Mouse (Mus musculus) brown adipose tissue, adult 24 weeks (tissue): ENCODE measurements around the gene Bach1. TPM values are rescaled to one million over a fixed set of nuclear protein-coding genes. Genes with fewer than 3 reads are reported as not detected.

ENCODE experiments used
- H3K27ac ChIP-seq: fragments of 200-500 bp; replicated peaks from 2 replicates; pipeline ENCODE4 v1.5.1; 2012; ENCODE audit warnings: low read depth, mild to moderate bottlenecking, low read length
- H3K4me1 ChIP-seq: fragments of 200-500 bp; 2 replicates; pipeline ENCODE4 v1.6.1; 2012; ENCODE audit warnings: low read length, mixed read lengths; ENCODE audit not compliant: control insufficient read depth, insufficient read depth, insufficient read length
- H3K4me3 ChIP-seq: fragments of 200-500 bp; 2 replicates; pipeline ENCODE4 v1.5.1; 2012; ENCODE audit warnings: low read depth, mild to moderate bottlenecking, low read length, moderate library complexity; ENCODE audit not compliant: insufficient read depth
- polyA plus RNA-seq: library from polyadenylated mRNA; stranded (reverse); fragments of >200 nt; gene quantifications from 2 replicates; pipeline ENCODE4 v1.2.4, GENCODE M21; 2012; ENCODE audit not compliant: missing spikeins, insufficient read depth, insufficient read length

Bach1 gene
- polyA plus RNA-seq, 1 experiment = 5.9 TPM

- no peak overlapping the region for H3K4me3 ChIP-seq
- no peak overlapping the region for H3K27ac ChIP-seq
- H3K4me1 ChIP-seq = no peaks in the 10 kb centered on the region
Observed at GRCm38 (mm10) chr16:87755915-87756314, 57.2 kb downstream of the Bach1 start.

- H3K4me1 ChIP-seq = no peaks in the 10 kb centered on the region
Observed at GRCm38 (mm10) chr16:87758016-87758415, 59.3 kb downstream of the Bach1 start.

GRCm38 (mm10) chr16:87764668-87765109 lies 65.9 kb downstream of the Bach1 start:
- Histone ChIP-seq H3K4me1 (no peaks in the 10 kb centered on the region), H3K27ac (no peak overlapping the region), H3K4me3 (no peak overlapping the region)

More at GRCm38 (mm10) chr16:87758016-87758415, 59.3 kb downstream of the Bach1 start:
- Histone ChIP-seq H3K27ac (no peak overlapping the region), H3K4me3 (no peak overlapping the region)

- Histone ChIP-seq H3K4me3 (no peak overlapping the region), H3K4me1 (no peaks in the 10 kb centered on the region), H3K27ac (no peak overlapping the region)
Observed at GRCm38 (mm10) chr16:87765984-87766383, 67.2 kb downstream of the Bach1 start.

- H3K27ac ChIP-seq = no peak overlapping the region
- H3K4me3 ChIP-seq = no peak overlapping the region
- H3K4me1 ChIP-seq = no peaks in the 10 kb centered on the region
Observed at GRCm38 (mm10) chr16:87770576-87770975, 71.8 kb downstream of the Bach1 start.

- no peaks in the 10 kb centered on the region for H3K4me1 ChIP-seq
Observed at GRCm38 (mm10) chr16:87771926-87772325, 73.2 kb downstream of the Bach1 start.

GRCm38 (mm10) chr16:87774398-87774797 lies 75.7 kb downstream of the Bach1 start:
- no peak overlapping the region for H3K4me3 ChIP-seq
- H3K27ac ChIP-seq = no peak overlapping the region
- no peaks in the 10 kb centered on the region for H3K4me1 ChIP-seq

More at GRCm38 (mm10) chr16:87771926-87772325, 73.2 kb downstream of the Bach1 start:
- H3K27ac ChIP-seq = no peak overlapping the region
- no peak overlapping the region for H3K4me3 ChIP-seq

- no peak overlapping the region for H3K4me3 ChIP-seq
- no peak overlapping the region for H3K27ac ChIP-seq
- H3K4me1 ChIP-seq = no peaks in the 10 kb centered on the region
Observed at GRCm38 (mm10) chr16:87777373-87777772, 78.6 kb downstream of the Bach1 start.

- no peaks in the 10 kb centered on the region for H3K4me1 ChIP-seq
- H3K27ac ChIP-seq = no peak overlapping the region
- H3K4me3 ChIP-seq = no peak overlapping the region
Observed at GRCm38 (mm10) chr16:87781637-87782036, 82.9 kb downstream of the Bach1 start.

Other genes with a start within 250 kb of the Bach1 start
- gene Usp16, start 244.2 kb upstream of the Bach1 start, polyA plus RNA-seq = 50.5 and 78.3 TPM in 2 replicates
- 91.6 and 165 TPM in 2 replicates for gene Cct8, start 203.1 kb upstream of the Bach1 start, polyA plus RNA-seq
- 0.63 TPM in 1 of 2 replicates, not detected in the other for gene Map3k7cl, start 145.6 kb upstream of the Bach1 start, polyA plus RNA-seq